Mouse (Mus musculus) T-helper 1 cell (primary cell): ENCODE data around the gene Aprt.

Experiments
- in situ Hi-C: fragments of 300-600 bp; cut with MboI, MseI; formaldehyde crosslinking; loops from one replicate; pipeline ENCODE4 v1.15.1; 2025; ENCODE audit warnings: high pct_unique_total_duplicates

Gene Aprt

GRCm38 (mm10) chr8:122544138-122544537 is 32.6 kb downstream of the Aprt start:
- in situ Hi-C loops = no loop called here

- in situ Hi-C loops = no loop called here
Measured at GRCm38 (mm10) chr8:122538310-122539076, 38.2 kb downstream of the Aprt start.

- in situ Hi-C loops = no loop called here
Measured at GRCm38 (mm10) chr8:122537812-122538211, 38.9 kb downstream of the Aprt start.

GRCm38 (mm10) chr8:122537033-122537432 is 39.7 kb downstream of the Aprt start:
- in situ Hi-C loops = no loop called here

GRCm38 (mm10) chr8:122531312-122531711 is 45.4 kb downstream of the Aprt start:
- in situ Hi-C loops = no loop called here

GRCm38 (mm10) chr8:122529159-122529558 is 47.5 kb downstream of the Aprt start:
- in situ Hi-C loops = loop anchor here (10.0 kb wide), 1 partner anchor 844 kb away; no protein-coding TSS in a partner anchor

- in situ Hi-C loops = loop anchor here (10.0 kb wide), 1 partner anchor 843 kb away; no protein-coding TSS in a partner anchor
Measured at GRCm38 (mm10) chr8:122527937-122528336, 48.8 kb downstream of the Aprt start.

GRCm38 (mm10) chr8:122526526-122527170 is 50.1 kb downstream of the Aprt start:
- in situ Hi-C loops = loop anchor here (10.0 kb wide), 1 partner anchor 842 kb away; no protein-coding TSS in a partner anchor

GRCm38 (mm10) chr8:122526084-122526483 is 50.6 kb downstream of the Aprt start:
- in situ Hi-C loops = loop anchor here (10.0 kb wide), 1 partner anchor 841 kb away; no protein-coding TSS in a partner anchor

GRCm38 (mm10) chr8:122525004-122525403 is 51.7 kb downstream of the Aprt start:
- in situ Hi-C loops = loop anchor here (10.0 kb wide), 1 partner anchor 840 kb away; no protein-coding TSS in a partner anchor
